In genomic region chr19:47836701-47837526, GRCm38 (mm10) we compare ENCODE assay signal across 9 mouse cellular contexts. TPM values are rescaled to one million over a fixed set of nuclear protein-coding genes. Genes with fewer than 3 reads are reported as not detected.
DNase-seq lines count a peak whose midpoint lies in the region; ATAC-seq and TF ChIP-seq lines count a peak whose summit lies in the region.
"Had no signal": no experiment of that assay in that cellular context is flagged by ENCODE, and none has a peak within 500 bp of the region (broad histone marks: within the 10 kb centered on the region; RNA-seq: fewer than 3 reads in every experiment).

No protein-coding gene starts in this region.

- TF ChIP-seq CTCF in cerebellum, adult 2 months (IDR thresholded peaks at IDR 0.05; ENCODE audit: borderline replicate concordance, insufficient read depth, low read depth, low read length) = peak; percentile 39; the same call in 1 of the 2 replicates
- TF ChIP-seq CTCF in left cerebral cortex, adult 2 months (IDR thresholded peaks at IDR 0.05) = peak; percentile 64

- H3K4me2 ChIP-seq in hindbrain, embryonic 12.5 days (replicated peaks) = peak overlapping the region; percentile 86

- peak overlapping the region; percentile 39 for H3K9ac ChIP-seq in hindbrain, embryonic 12.5 days

- peak; percentile 95 for ATAC-seq in hindbrain, embryonic 12.5 days (ENCODE audit: low FRiP score)

- TF ChIP-seq POLR2A in cerebellum, adult 2 months (IDR thresholded peaks at IDR 0.05; ENCODE audit: borderline replicate concordance, insufficient read depth, low read length) = no peak

- no peaks in the 10 kb centered on the region for H3K9me3 ChIP-seq in hindbrain, embryonic 12.5 days (replicated peaks)

- DNase-seq in NIH3T3 (ENCODE audit: low read depth) = peak; percentile 76
- DNase-seq in cerebellum, adult 2 months = peak; percentile 54 to 59
- peak; percentile 14 to 51 for DNase-seq in frontal cortex, adult 2 months (ENCODE audit: extremely low spot score in 1 of 2, low spot score in 1 of 2)
- DNase-seq in left cerebral cortex, adult 2 months (ENCODE audit: extremely low spot score in 1 of 2, low spot score in 2 of 2) = peak; percentile 54 to 57
- peak; percentile 74 for DNase-seq in lung, postnatal 36 days
- peak; percentile 86 for DNase-seq in retina, embryonic 14.5 days (ENCODE audit: low spot score)
- peak; percentile 57 to 60 for DNase-seq in urinary bladder, postnatal 36 days (ENCODE audit: low spot score in 2 of 2)

- intact Hi-C loops in left cerebral cortex, adult 2 months (cut with DNase I) = no loop called here

- H3K4me1 ChIP-seq in cerebellum, adult 2 months (ENCODE audit: control insufficient read depth, insufficient read depth, low read length) = no peaks in the 10 kb centered on the region
- peaks cover 4% of the 10 kb centered on the region; the same call in 1 of the 2 replicates for H3K4me1 ChIP-seq in hindbrain, embryonic 12.5 days

- no peaks in the 10 kb centered on the region for H3K36me3 ChIP-seq in hindbrain, embryonic 12.5 days

- whole genome bisulfite sequencing in cerebellum, adult 2 months = 5% methylated on average over 49 of the region's 49 CpGs
- WGBS in hindbrain, embryonic 12.5 days = 5% methylated on average over 43 of the region's 49 CpGs

- H3K4me3 ChIP-seq in cerebellum, adult 2 months (replicated peaks; ENCODE audit: insufficient read depth, low read depth, low read length) = peak overlapping the region; percentile 63
- peak overlapping the region; percentile 48 for H3K4me3 ChIP-seq in hindbrain, embryonic 12.5 days
- H3K4me3 ChIP-seq in left cerebral cortex, adult 2 months = peak overlapping the region; percentile 50

- peaks cover 2% of the 10 kb centered on the region; the same call in 1 of the 2 replicates for H3K27me3 ChIP-seq in cerebellum, adult 2 months (ENCODE audit: control insufficient read depth, insufficient read depth, low read length)
- peaks cover 7% of the 10 kb centered on the region for H3K27me3 ChIP-seq in hindbrain, embryonic 12.5 days

- no peak overlapping the region for H3K27ac ChIP-seq in cerebellum, adult 2 months (ENCODE audit: insufficient read depth, low read length)
- no peak overlapping the region for H3K27ac ChIP-seq in hindbrain, embryonic 12.5 days
- H3K27ac ChIP-seq in left cerebral cortex, adult 2 months = no peak overlapping the region
- H3K27ac ChIP-seq: macrophage had no signal

RNA-seq across cellular contexts. Expression of gene Gsto1, which starts 17.9 kb away (rescaled TPM):
- polyA plus RNA-seq in cerebellum, adult 2 months (2012; rRNA removed) = 40.5 and 42.1 TPM in 2 replicates
- 46.5 and 48.4 TPM in 2 replicates for polyA plus RNA-seq in frontal cortex, adult 2 months (2012; rRNA removed)
- polyA plus RNA-seq in hindbrain, embryonic 12.5 days (2016; fragmentation: Nextera tagmentation; extraction: Ambion mirVana) = 102 and 106 TPM in 2 replicates
- 10 to 100 TPM; 44.1 to 45.2 TPM for total RNA-seq in left cerebral cortex, adult 2 months (2021)

RNA-seq across cellular contexts. Expression of gene Gsto2, which starts 28.4 kb away (rescaled TPM):
- polyA plus RNA-seq in cerebellum, adult 2 months (2012; rRNA removed) = 2.5 and 2.9 TPM in 2 replicates
- polyA plus RNA-seq in frontal cortex, adult 2 months (2012; rRNA removed) = 1.8 and 2.0 TPM in 2 replicates
- 0.96 and 1.3 TPM in 2 replicates for polyA plus RNA-seq in hindbrain, embryonic 12.5 days (2016; fragmentation: Nextera tagmentation; extraction: Ambion mirVana)
- total RNA-seq in left cerebral cortex, adult 2 months (2021) = 1 to 10 TPM; 1.4 to 2.2 TPM

Comparison
In these comparisons a context has a peak if more than half of its experiments do, and no peak if none do; other contexts are left out.
1. DNase-seq: peak in every context shown above with its lines; median percentile 86 in retina, embryonic 14.5 days; 76 in NIH3T3; 74 in lung, postnatal 36 days; 58 in urinary bladder, postnatal 36 days; 56 in cerebellum, adult 2 months; 56 in left cerebral cortex, adult 2 months; 32 in frontal cortex, adult 2 months.